Mouse (Mus musculus): ENCODE measurements around the gene Pdik1l. TPM values are rescaled to one million over a fixed set of nuclear protein-coding genes. Genes with fewer than 3 reads are reported as not detected.

The Pdik1l gene
- polyA plus RNA-seq, 1 experiment from 2014 or later = 10.0 TPM

- no peak overlapping the region for H3K9ac ChIP-seq (replicated peaks; ENCODE audit: low read depth)
- peaks cover 24% of the 10 kb centered on the region for H3K27me3 ChIP-seq (replicated peaks; ENCODE audit: insufficient read depth, low read length)
- peak overlapping the region; percentile 43 for H3K4me3 ChIP-seq (ENCODE audit: low read depth, low read length)
- no peak for ATAC-seq
- WGBS = 19% methylated on average over 27 of the region's 27 CpGs
- no peak for TF ChIP-seq CTCF (IDR thresholded peaks at IDR 0.05)
- no peaks in the 10 kb centered on the region for H3K36me3 ChIP-seq (ENCODE audit: insufficient read depth, low read length)
- H3K4me2 ChIP-seq (replicated peaks; ENCODE audit: low read depth, low read length) = peak overlapping the region; percentile 84
- no peak for DNase-seq (ENCODE audit: low spot score)
- peaks cover 14% of the 10 kb centered on the region; the same call in 1 of the 2 replicates for H3K4me1 ChIP-seq (ENCODE audit: insufficient read depth, low read depth, low read length)
- no peaks in the 10 kb centered on the region for H3K9me3 ChIP-seq (ENCODE audit: low read length)
- no peak overlapping the region for H3K27ac ChIP-seq (ENCODE audit: low read length)
These were observed 37.4 kb downstream of the Pdik1l start for GRCm38 (mm10) chr4:134250116-134250929.

GRCm38 (mm10) chr4:134249651-134250050, 38.0 kb downstream of the Pdik1l start:
- H3K9ac ChIP-seq (replicated peaks; ENCODE audit: low read depth) = no peak overlapping the region
- H3K4me3 ChIP-seq (ENCODE audit: low read depth, low read length) = peak overlapping the region; percentile 28
- WGBS = 1% methylated on average over 30 of the region's 30 CpGs
- peaks cover 17% of the 10 kb centered on the region; the same call in 1 of the 2 replicates for H3K4me1 ChIP-seq (ENCODE audit: insufficient read depth, low read depth, low read length)
- no peaks in the 10 kb centered on the region for H3K9me3 ChIP-seq (ENCODE audit: low read length)
- peak; percentile 81 for DNase-seq (ENCODE audit: low spot score)
- peak overlapping the region; percentile 84 for H3K4me2 ChIP-seq (replicated peaks; ENCODE audit: low read depth, low read length)
- no peak overlapping the region for H3K27ac ChIP-seq (ENCODE audit: low read length)
- TF ChIP-seq CTCF (IDR thresholded peaks at IDR 0.05) = peak; percentile 94
- no peak for TF ChIP-seq EP300 (IDR thresholded peaks at IDR 0.05)
- H3K36me3 ChIP-seq (ENCODE audit: insufficient read depth, low read length) = no peaks in the 10 kb centered on the region
- peak; percentile 49 for ATAC-seq
- H3K27me3 ChIP-seq (replicated peaks; ENCODE audit: insufficient read depth, low read length) = peaks cover 24% of the 10 kb centered on the region

- Histone ChIP-seq H3K36me3 (ENCODE audit: insufficient read depth, low read length) (no peaks in the 10 kb centered on the region), H3K27me3 (replicated peaks; ENCODE audit: insufficient read depth, low read length) (peaks cover 13% of the 10 kb centered on the region), H3K4me1 (ENCODE audit: insufficient read depth, low read depth, low read length) (peaks cover 15% of the 10 kb centered on the region; the same call in 1 of the 2 replicates), H3K9ac (replicated peaks; ENCODE audit: low read depth) (no peak within 1 kb of the TSS), H3K4me2 (replicated peaks; ENCODE audit: low read depth, low read length) (peak within 1 kb of the TSS; percentile 96), H3K9me3 (ENCODE audit: low read length) (no peaks in the 10 kb centered on the region), H3K27ac (ENCODE audit: low read length) (no peak within 1 kb of the TSS), H3K4me3 (ENCODE audit: low read depth, low read length) (no peak within 1 kb of the TSS)
- ATAC-seq (no peak), DNase-seq (ENCODE audit: low spot score) (no peak)
- WGBS = 72% methylated on average over 7 of the region's 7 CpGs
- no peak for TF ChIP-seq CTCF (IDR thresholded peaks at IDR 0.05)
These were observed 40.9 kb downstream of the Pdik1l start, which contains the start of gene Gm30191 for GRCm38 (mm10) chr4:134246719-134247258. Gene Gm30191, plus strand, starts transcription at chr4:134246935.

- no peak overlapping the region for H3K4me2 ChIP-seq (replicated peaks; ENCODE audit: low read depth, low read length)
- peaks cover 11% of the 10 kb centered on the region; the same call in 1 of the 2 replicates for H3K4me1 ChIP-seq (ENCODE audit: insufficient read depth, low read depth, low read length)
- no peak for TF ChIP-seq EP300 (IDR thresholded peaks at IDR 0.05)
- no peak for TF ChIP-seq CTCF (IDR thresholded peaks at IDR 0.05)
- no peaks in the 10 kb centered on the region for H3K9me3 ChIP-seq (ENCODE audit: low read length)
- ATAC-seq = no peak
- 47% methylated on average over 4 of the region's 4 CpGs for WGBS
- no peak overlapping the region for H3K9ac ChIP-seq (replicated peaks; ENCODE audit: low read depth)
- no peak overlapping the region for H3K27ac ChIP-seq (ENCODE audit: low read length)
- no peak for DNase-seq (ENCODE audit: low spot score)
- no peak overlapping the region for H3K4me3 ChIP-seq (ENCODE audit: low read depth, low read length)
- no peaks in the 10 kb centered on the region for H3K36me3 ChIP-seq (ENCODE audit: insufficient read depth, low read length)
- peaks cover 8% of the 10 kb centered on the region; the same call in 1 of the 2 replicates for H3K27me3 ChIP-seq (replicated peaks; ENCODE audit: insufficient read depth, low read length)
These were observed 41.4 kb downstream of the Pdik1l start for GRCm38 (mm10) chr4:134246256-134246655.

- TF ChIP-seq EP300 (IDR thresholded peaks at IDR 0.05) (no peak), CTCF (IDR thresholded peaks at IDR 0.05) (peak; percentile 82)
- H3K36me3 ChIP-seq (ENCODE audit: insufficient read depth, low read length) = no peaks in the 10 kb centered on the region
- no peaks in the 10 kb centered on the region; the same call in 1 of the 2 replicates for H3K27me3 ChIP-seq (replicated peaks; ENCODE audit: insufficient read depth, low read length)
- H3K9ac ChIP-seq (replicated peaks; ENCODE audit: low read depth) = peak within 1 kb of the TSS; percentile 65
- peaks cover 5% of the 10 kb centered on the region; the same call in 1 of the 2 replicates for H3K4me1 ChIP-seq (ENCODE audit: insufficient read depth, low read depth, low read length)
- H3K27ac ChIP-seq (ENCODE audit: low read length) = no peak within 1 kb of the TSS
- DNase-seq (ENCODE audit: low spot score) (peak; percentile 94), ATAC-seq (peak; percentile 89)
- H3K4me2 ChIP-seq (replicated peaks; ENCODE audit: low read depth, low read length) = peak within 1 kb of the TSS; percentile 96
- WGBS = under 1% methylated on average over 60 of the region's 60 CpGs
- no peaks in the 10 kb centered on the region for H3K9me3 ChIP-seq (ENCODE audit: low read length)
- peak within 1 kb of the TSS; percentile 70 for H3K4me3 ChIP-seq (ENCODE audit: low read depth, low read length)
These were observed 42.4 kb downstream of the Pdik1l start, which contains the start of gene Zfp593 for GRCm38 (mm10) chr4:134245148-134245843. Gene Zfp593, minus strand, starts transcription at chr4:134245592.
